Mouse (Mus musculus): ENCODE measurements at regions not wholly inside any gene's neighbourhood (a gene's known extent, or its start where the extent isn't known, plus 50 kb on each side); places are given as distances from the start of the nearest gene placed in this dataset.
"Not testable (repeated sequence)": the region's sequence is repeated elsewhere in the genome, so short reads cannot be mapped to it uniquely, and the experiment has no call there.

DNA sequence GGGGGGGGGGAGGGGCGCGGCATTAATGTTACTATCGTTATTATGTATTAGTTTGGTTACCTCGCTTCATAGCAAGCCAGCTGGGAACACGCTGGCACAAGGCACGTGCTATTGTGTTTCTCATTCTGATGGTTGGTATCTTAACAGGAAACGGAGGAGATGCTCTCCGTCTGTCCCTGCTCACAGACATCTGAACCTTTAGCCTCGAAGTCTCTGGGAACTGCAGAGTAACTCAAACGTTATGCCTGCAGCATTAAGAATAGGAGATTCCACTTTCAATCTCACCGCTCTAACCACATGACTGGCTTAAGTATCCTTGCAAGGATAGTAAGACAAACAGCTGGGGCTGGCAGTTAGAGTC lies 80.0 kb downstream of the Nfkbiz start:
- no peak for TF ChIP-seq CTCF (IDR thresholded peaks at IDR 0.05)
- no peak overlapping the region for H3K4me3 ChIP-seq (ENCODE audit: low read depth, low read length)
- DNase-seq (ENCODE audit: low spot score) = no peak
- no peak for ATAC-seq (ENCODE audit: low FRiP score)
- H3K9ac ChIP-seq (replicated peaks; ENCODE audit: low read length, poor library complexity, severe bottlenecking) = no peak overlapping the region
- H3K4me2 ChIP-seq (ENCODE audit: low read depth, low read length, poor library complexity, severe bottlenecking) = no peak overlapping the region
- 81% methylated on average over 11 of the region's 11 CpGs for WGBS
- no peak overlapping the region for H3K27ac ChIP-seq (ENCODE audit: low read depth, low read length)
- 0 out of 2 replicates have a peak, but pooled peaks cover 2% of the 10 kb centered on the region for H3K9me3 ChIP-seq (ENCODE audit: low read length)
- H3K27me3 ChIP-seq (ENCODE audit: insufficient read depth, low read length) = no peaks in the 10 kb centered on the region
- H3K36me3 ChIP-seq (ENCODE audit: insufficient read depth, low read length) = no peaks in the 10 kb centered on the region
- no peaks in the 10 kb centered on the region for H3K4me1 ChIP-seq (ENCODE audit: insufficient read depth, low read length)

DNA sequence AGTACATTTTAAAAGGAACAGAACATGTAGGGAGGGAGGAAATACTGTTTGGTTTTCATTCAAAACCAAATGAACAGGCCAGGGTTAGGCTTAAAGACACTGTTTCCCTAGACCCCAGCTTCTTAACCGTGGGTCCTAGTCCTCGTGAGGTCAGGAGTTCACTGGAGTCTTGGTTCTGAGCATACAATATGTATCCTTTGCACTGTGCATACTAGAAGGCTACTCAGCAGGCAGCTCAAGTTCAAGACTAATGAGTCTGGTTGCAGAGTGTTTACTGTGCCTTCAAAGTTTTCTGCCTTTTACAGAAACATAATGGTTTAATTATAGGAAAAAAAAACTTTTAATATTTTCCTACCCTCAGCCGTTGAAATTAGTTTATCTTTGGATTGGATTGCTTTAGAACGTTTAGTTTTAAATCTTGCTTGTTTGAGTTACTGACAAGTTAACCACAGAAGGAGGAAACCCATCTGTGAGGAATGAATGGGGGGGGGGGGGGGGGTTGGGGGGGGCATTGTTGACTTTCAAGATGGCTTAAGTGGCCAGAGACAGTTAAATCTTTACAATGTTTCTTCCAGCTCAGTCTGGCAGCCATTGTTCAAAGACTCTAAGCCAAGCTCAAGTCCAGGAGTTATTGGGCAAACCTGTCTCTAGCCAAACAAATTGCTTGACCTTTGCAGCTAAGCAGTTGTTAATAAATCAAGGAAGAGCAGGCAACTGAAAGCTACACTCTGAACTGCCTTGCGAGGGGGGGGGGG lies 80.6 kb downstream of the Nfkbiz start:
- Histone ChIP-seq H3K4me3 (ENCODE audit: low read depth, low read length) (no peak overlapping the region), H3K9me3 (ENCODE audit: low read length) (0 out of 2 replicates have a peak, but pooled peaks cover 2% of the 10 kb centered on the region), H3K36me3 (ENCODE audit: insufficient read depth, low read length) (no peaks in the 10 kb centered on the region), H3K27ac (ENCODE audit: low read depth, low read length) (no peak overlapping the region), H3K27me3 (ENCODE audit: insufficient read depth, low read length) (no peaks in the 10 kb centered on the region), H3K4me2 (ENCODE audit: low read depth, low read length, poor library complexity, severe bottlenecking) (no peak overlapping the region), H3K9ac (replicated peaks; ENCODE audit: low read length, poor library complexity, severe bottlenecking) (no peak overlapping the region), H3K4me1 (ENCODE audit: insufficient read depth, low read length) (no peaks in the 10 kb centered on the region)
- DNase-seq (ENCODE audit: low spot score) (no peak), ATAC-seq (ENCODE audit: low FRiP score) (no peak)
- no peak for TF ChIP-seq CTCF (IDR thresholded peaks at IDR 0.05)
- 70% methylated on average over 5 of the region's 5 CpGs for WGBS

GRCm38 (mm10) chr16:55757422-55757815 lies 81.3 kb downstream of the Nfkbiz start:
- not testable (repeated sequence) for H3K4me2 ChIP-seq (ENCODE audit: low read depth, low read length, poor library complexity, severe bottlenecking); H3K27ac ChIP-seq (ENCODE audit: low read depth, low read length); H3K36me3 ChIP-seq (ENCODE audit: insufficient read depth, low read length); H3K9me3 ChIP-seq (ENCODE audit: low read length); H3K4me1 ChIP-seq (ENCODE audit: insufficient read depth, low read length); H3K27me3 ChIP-seq (ENCODE audit: insufficient read depth, low read length); ATAC-seq (ENCODE audit: low FRiP score); H3K9ac ChIP-seq (replicated peaks; ENCODE audit: low read length, poor library complexity, severe bottlenecking); DNase-seq (ENCODE audit: low spot score); H3K4me3 ChIP-seq (ENCODE audit: low read depth, low read length)
- WGBS = 93% methylated on average over 3 of the region's 3 CpGs

DNA sequence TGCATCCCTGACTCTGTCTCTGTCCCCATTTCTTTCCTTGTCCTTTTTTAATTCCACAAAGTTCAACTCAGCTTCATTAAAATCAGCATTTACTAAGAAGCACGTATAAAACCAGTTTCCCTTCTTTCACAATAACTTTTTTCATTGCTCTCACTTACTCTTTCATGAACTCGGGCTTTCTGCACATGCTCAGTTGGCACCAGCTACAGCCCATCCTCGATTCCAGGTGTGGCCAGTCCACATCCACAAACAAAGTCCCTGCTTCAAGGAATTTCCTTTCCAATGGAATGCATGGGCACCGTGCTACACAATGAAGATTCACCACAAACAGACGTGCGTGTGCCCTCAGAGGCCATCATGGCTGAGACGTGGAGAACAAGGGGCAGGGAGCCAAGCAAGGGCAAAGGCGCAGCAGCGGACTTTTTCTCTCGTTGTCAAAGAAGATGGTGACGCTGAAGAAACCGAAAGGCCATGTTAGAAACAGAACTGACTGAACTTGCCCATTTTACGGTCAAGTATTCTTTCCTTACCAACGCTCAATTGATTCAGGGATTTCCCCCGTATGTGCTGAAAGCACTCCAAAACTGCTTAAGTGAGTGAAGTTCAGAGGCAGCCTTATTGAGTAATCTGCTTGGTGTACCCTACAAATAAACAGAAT lies 81.8 kb downstream of the Nfkbiz start:
- ATAC-seq (ENCODE audit: low FRiP score) (no peak), DNase-seq (ENCODE audit: low spot score) (no peak)
- Histone ChIP-seq H3K4me3 (ENCODE audit: low read depth, low read length) (no peak overlapping the region), H3K27me3 (ENCODE audit: insufficient read depth, low read length) (no peaks in the 10 kb centered on the region), H3K9me3 (ENCODE audit: low read length) (0 out of 2 replicates have a peak, but pooled peaks cover 2% of the 10 kb centered on the region), H3K27ac (ENCODE audit: low read depth, low read length) (no peak overlapping the region), H3K9ac (replicated peaks; ENCODE audit: low read length, poor library complexity, severe bottlenecking) (no peak overlapping the region), H3K4me1 (ENCODE audit: insufficient read depth, low read length) (no peaks in the 10 kb centered on the region), H3K4me2 (ENCODE audit: low read depth, low read length, poor library complexity, severe bottlenecking) (no peak overlapping the region), H3K36me3 (ENCODE audit: insufficient read depth, low read length) (no peaks in the 10 kb centered on the region)
- TF ChIP-seq CTCF (IDR thresholded peaks at IDR 0.05) = no peak
- 90% methylated on average over 15 of the region's 15 CpGs for WGBS

- Histone ChIP-seq H3K27me3 (ENCODE audit: insufficient read depth, low read length) (no peaks in the 10 kb centered on the region), H3K4me1 (ENCODE audit: insufficient read depth, low read length) (no peaks in the 10 kb centered on the region), H3K9ac (replicated peaks; ENCODE audit: low read length, poor library complexity, severe bottlenecking) (no peak overlapping the region), H3K4me2 (ENCODE audit: low read depth, low read length, poor library complexity, severe bottlenecking) (no peak overlapping the region), H3K9me3 (ENCODE audit: low read length) (no peaks in the 10 kb centered on the region), H3K36me3 (ENCODE audit: insufficient read depth, low read length) (no peaks in the 10 kb centered on the region), H3K27ac (ENCODE audit: low read depth, low read length) (no peak overlapping the region), H3K4me3 (ENCODE audit: low read depth, low read length) (no peak overlapping the region)
- WGBS = 78% methylated on average over 6 of the region's 6 CpGs
- TF ChIP-seq CTCF (IDR thresholded peaks at IDR 0.05) = no peak
- ATAC-seq (ENCODE audit: low FRiP score) (no peak), DNase-seq (ENCODE audit: low spot score) (no peak)
Observed at GRCm38 (mm10) chr16:55755309-55755832, 83.3 kb downstream of the Nfkbiz start.

DNA sequence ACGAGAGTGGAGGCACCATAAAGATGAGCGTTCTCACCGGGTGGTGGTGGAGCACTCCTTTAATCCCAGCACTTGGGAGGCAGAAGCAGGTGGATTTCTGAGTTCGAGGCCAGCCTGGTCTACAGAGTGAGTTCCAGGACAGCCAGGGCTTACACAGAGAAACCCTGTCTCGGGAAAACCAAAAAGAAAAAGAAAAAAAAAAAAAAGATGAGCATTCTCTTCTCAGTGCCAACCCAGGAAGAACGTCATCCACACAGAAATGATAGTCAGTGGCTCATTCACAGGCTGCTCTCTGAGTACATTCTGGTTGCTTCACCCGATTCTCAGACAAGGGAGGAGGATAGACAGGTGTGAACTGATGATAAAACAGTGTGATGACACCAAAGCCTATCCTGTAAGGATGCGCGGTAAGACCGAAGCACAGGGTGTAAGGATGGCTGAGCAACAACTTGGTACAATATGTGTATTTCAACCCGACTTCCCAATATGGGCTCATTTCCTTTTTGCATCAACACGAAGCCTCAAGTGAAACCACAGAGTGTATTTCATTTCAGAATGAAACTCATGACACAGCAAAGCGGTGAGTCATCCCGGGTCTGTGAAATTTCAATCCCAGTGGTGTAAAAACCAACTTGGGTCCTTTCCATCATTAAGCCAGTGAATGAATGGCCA lies 84.5 kb downstream of the Nfkbiz start:
- 91% methylated on average over 14 of the region's 14 CpGs for WGBS
- no peak for TF ChIP-seq CTCF (IDR thresholded peaks at IDR 0.05)
- no peak for ATAC-seq (ENCODE audit: low FRiP score)
- DNase-seq (ENCODE audit: low spot score) = no peak
- no peaks in the 10 kb centered on the region for H3K4me1 ChIP-seq (ENCODE audit: insufficient read depth, low read length)
- no peaks in the 10 kb centered on the region for H3K9me3 ChIP-seq (ENCODE audit: low read length)
- H3K36me3 ChIP-seq (ENCODE audit: insufficient read depth, low read length) = no peaks in the 10 kb centered on the region
- no peak overlapping the region for H3K4me3 ChIP-seq (ENCODE audit: low read depth, low read length)
- H3K27ac ChIP-seq (ENCODE audit: low read depth, low read length) = no peak overlapping the region
- H3K27me3 ChIP-seq (ENCODE audit: insufficient read depth, low read length) = no peaks in the 10 kb centered on the region
- H3K4me2 ChIP-seq (ENCODE audit: low read depth, low read length, poor library complexity, severe bottlenecking) = no peak overlapping the region
- H3K9ac ChIP-seq (replicated peaks; ENCODE audit: low read length, poor library complexity, severe bottlenecking) = no peak overlapping the region
